Mouse (Mus musculus) lung, embryonic 16.5 days (tissue): Measurements from ENCODE around the gene Pxmp4. TPM values are rescaled to one million over a fixed set of nuclear protein-coding genes. Genes with fewer than 3 reads are reported as not detected.
A peak's percentile ranks its signal among the peaks of the same experiment; 100 is the strongest.

ENCODE experiments used
- ATAC-seq: fragments of 200-750 bp; cut with Nextera tagmentation; 2 replicates; pipeline ENCODE4 v1.8.0; 2017; ENCODE audit warnings: low read depth, mild to moderate bottlenecking, moderate library complexity
- H3K27ac ChIP-seq: fragments of 300-500 bp; sonication (generic); 2 replicates; pipeline ENCODE4 v1.5.1; 2014; ENCODE audit warnings: mild to moderate bottlenecking, control low read depth, low read length
- H3K27me3 ChIP-seq: fragments of 300-500 bp; sonication (generic); 2 replicates; pipeline ENCODE4 v1.6.1; 2014; ENCODE audit warnings: low read depth, low read length, mixed read lengths; ENCODE audit not compliant: control insufficient read depth, insufficient read depth
- H3K36me3 ChIP-seq: fragments of 300-500 bp; sonication (generic); 2 replicates; pipeline ENCODE4 v1.6.1; 2014; ENCODE audit warnings: low read length; ENCODE audit not compliant: control insufficient read depth, insufficient read depth
- H3K4me1 ChIP-seq: fragments of 300-500 bp; sonication (generic); replicated peaks from 2 replicates; pipeline ENCODE4 v1.6.1; 2014; ENCODE audit warnings: low read length, mixed read lengths; ENCODE audit not compliant: control insufficient read depth, insufficient read depth
- H3K4me2 ChIP-seq: fragments of 300-500 bp; sonication (generic); 2 replicates; pipeline ENCODE4 v1.6.1; 2014; ENCODE audit warnings: low read depth, low read length, control low read depth
- H3K4me3 ChIP-seq: fragments of 300-500 bp; sonication (generic); 2 replicates; pipeline ENCODE4 v1.5.1; 2014; ENCODE audit warnings: mild to moderate bottlenecking, low read length, control low read depth
- H3K9ac ChIP-seq: fragments of 300-500 bp; sonication (generic); 2 replicates; pipeline ENCODE4 v1.6.1; 2014; ENCODE audit warnings: low read length, control low read depth
- H3K9me3 ChIP-seq: fragments of 300-500 bp; sonication (generic); 2 replicates; pipeline ENCODE4 v1.6.1; 2016; ENCODE audit warnings: low read length; ENCODE audit not compliant: control insufficient read depth
- WGBS: fragments of 180-500 bp; shearing (Covaris S2); extraction: QIAGEN DNeasy Blood & Tissue Kit; methylation state at CpG from one replicate; pipeline ENCODE4 v1.1.7; 2014; 5-methylcytosine and 5-hydroxymethylcytosine counted together
- polyA plus RNA-seq: library from polyadenylated mRNA; unstranded; fragments of >200 nt; fragmentation: Nextera tagmentation; extraction: Ambion mirVana; gene quantifications from 2 replicates; pipeline ENCODE4 v1.2.1, GENCODE M21; 2015

The Pxmp4 gene
- polyA plus RNA-seq, 1 experiment from 2014 or later: 31.4 TPM

DNA sequence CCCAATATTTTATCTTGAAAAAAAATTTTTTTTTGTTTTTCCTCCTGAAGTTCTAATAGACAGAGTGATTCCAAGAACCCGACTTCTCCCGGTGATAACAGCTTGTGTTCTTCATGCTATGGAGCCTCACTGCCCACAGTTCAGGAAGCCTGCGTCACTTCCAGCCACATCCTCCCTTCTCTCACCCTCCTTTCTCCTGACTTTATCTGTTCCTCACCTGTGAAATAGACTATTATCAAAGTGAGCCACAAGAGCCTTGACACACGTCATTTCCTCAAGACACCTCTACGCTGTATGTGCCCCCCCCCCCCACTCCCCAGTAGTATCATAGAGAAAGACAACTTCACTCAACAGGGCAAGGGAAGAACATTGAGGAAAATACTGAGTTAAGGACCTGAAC lies 12.2 kb upstream of the Pxmp4 start:
- H3K27ac ChIP-seq: no peak overlapping the region; the same call in 1 of the 2 replicates
- no peaks in the 10 kb centered on the region for H3K36me3 ChIP-seq
- H3K9ac ChIP-seq: no peak overlapping the region
- 77% methylated on average over 5 of the region's 5 CpGs for WGBS
- H3K4me1 ChIP-seq: peaks cover 14% of the 10 kb centered on the region; the same call in 1 of the 2 replicates
- H3K9me3 ChIP-seq: no peaks in the 10 kb centered on the region
- H3K27me3 ChIP-seq: no peaks in the 10 kb centered on the region
- H3K4me2 ChIP-seq: no peak overlapping the region
- no peak for ATAC-seq
- H3K4me3 ChIP-seq: no peak overlapping the region

- H3K27me3 ChIP-seq: no peaks in the 10 kb centered on the region
- H3K4me2 ChIP-seq: peak overlapping the region; percentile 26
- 58% methylated on average over 19 of the region's 19 CpGs for WGBS
- H3K4me3 ChIP-seq: peak overlapping the region; percentile 19; the same call in 1 of the 2 replicates
- no peaks in the 10 kb centered on the region for H3K36me3 ChIP-seq
- no peak for ATAC-seq
- peaks cover 14% of the 10 kb centered on the region; the same call in 1 of the 2 replicates for H3K4me1 ChIP-seq
- peak overlapping the region; percentile 30; the same call in 1 of the 2 replicates for H3K27ac ChIP-seq
- 0 out of 2 replicates have a peak overlapping the region, but pooled peaks have one; percentile 28 for H3K9ac ChIP-seq
- no peaks in the 10 kb centered on the region for H3K9me3 ChIP-seq
Observed at GRCm38 (mm10) chr2:154614841-154615576, 11.5 kb upstream of the Pxmp4 start.

GRCm38 (mm10) chr2:154613118-154614115 lies 9.9 kb upstream of the Pxmp4 start, which contains the start of the genes Zfp341 and 4930519P11Rik:
Zfp341 (plus strand) TSS chr2:154613297.
4930519P11Rik (minus strand) TSS chr2:154613437.
- Histone ChIP-seq H3K27ac (peak within 1 kb of the TSS; percentile 98), H3K4me2 (peak within 1 kb of the TSS; percentile 58), H3K9me3 (no peaks in the 10 kb centered on the region), H3K9ac (peak within 1 kb of the TSS; percentile 88), H3K4me3 (peak within 1 kb of the TSS; percentile 66), H3K4me1 (peaks cover 14% of the 10 kb centered on the region; the same call in 1 of the 2 replicates), H3K27me3 (no peaks in the 10 kb centered on the region), H3K36me3 (no peaks in the 10 kb centered on the region)
- ATAC-seq: peak; percentile 95
- under 1% methylated on average over 88 of the region's 98 CpGs for WGBS

DNA sequence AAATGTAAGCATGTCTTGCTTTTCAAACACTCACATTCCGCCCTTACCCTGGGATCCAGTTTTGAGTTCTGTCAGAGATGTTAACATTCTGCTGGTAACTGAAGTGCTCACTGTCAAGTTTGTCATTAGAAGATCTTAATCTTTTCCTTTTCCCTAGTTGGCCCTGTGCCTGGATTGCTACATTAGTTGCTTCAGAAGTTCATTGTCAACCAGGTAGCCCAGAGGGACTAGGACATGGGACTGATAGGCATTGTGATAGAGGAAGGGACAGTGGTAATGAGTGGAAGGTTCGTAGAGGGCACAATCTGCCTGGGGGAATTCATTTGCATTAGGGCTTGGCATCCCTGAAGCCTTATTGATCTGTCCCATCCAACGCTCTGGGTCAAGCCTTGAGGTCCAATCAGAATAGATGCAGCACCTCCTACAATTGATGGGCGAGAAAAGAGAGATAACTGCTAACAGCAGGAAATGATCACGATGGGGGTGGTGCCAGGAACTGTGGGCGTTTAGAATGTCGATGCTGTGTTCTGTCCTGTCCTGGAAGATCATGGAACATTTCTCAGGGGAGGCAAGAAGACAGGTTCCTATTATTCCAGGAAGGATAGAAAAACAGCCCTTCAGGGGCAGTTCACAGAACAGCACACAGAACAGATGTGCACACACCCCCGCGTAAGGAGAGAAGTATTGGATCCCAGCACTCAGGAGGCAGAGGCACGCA lies 5.7 kb upstream of the Pxmp4 start:
- no peaks in the 10 kb centered on the region for H3K36me3 ChIP-seq
- peaks cover 7% of the 10 kb centered on the region; the same call in 1 of the 2 replicates for H3K4me1 ChIP-seq
- ATAC-seq: no peak
- no peak overlapping the region for H3K4me3 ChIP-seq
- H3K4me2 ChIP-seq: no peak overlapping the region
- no peak overlapping the region for H3K27ac ChIP-seq
- H3K9me3 ChIP-seq: no peaks in the 10 kb centered on the region
- no peaks in the 10 kb centered on the region for H3K27me3 ChIP-seq
- WGBS: 54% methylated on average over 10 of the region's 10 CpGs
- no peak overlapping the region for H3K9ac ChIP-seq

DNA sequence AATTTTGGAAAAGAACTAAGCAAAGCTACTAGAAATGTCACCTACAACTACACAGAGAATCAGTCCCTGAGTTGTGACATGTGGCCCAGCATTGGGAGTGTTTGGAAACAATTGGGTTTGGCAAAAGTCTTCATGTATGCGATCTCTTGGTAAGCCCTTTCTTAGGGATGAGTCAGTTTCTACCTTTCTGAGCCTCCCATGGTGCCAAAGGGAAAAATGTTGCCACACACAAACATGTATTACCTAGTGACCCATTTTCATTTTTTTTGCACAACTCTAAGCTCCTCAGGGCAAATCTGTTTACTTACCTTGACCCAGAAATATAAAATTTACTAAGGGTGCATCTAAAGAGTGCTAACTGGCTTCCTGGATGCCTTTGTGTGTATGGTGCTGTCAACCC lies 3.5 kb upstream of the Pxmp4 start:
- no peaks in the 10 kb centered on the region for H3K36me3 ChIP-seq
- no peak overlapping the region for H3K27ac ChIP-seq
- ATAC-seq: no peak
- no peak overlapping the region for H3K4me3 ChIP-seq
- no peak overlapping the region for H3K4me2 ChIP-seq
- no peaks in the 10 kb centered on the region for H3K9me3 ChIP-seq
- H3K9ac ChIP-seq: no peak overlapping the region
- no peaks in the 10 kb centered on the region for H3K27me3 ChIP-seq
- H3K4me1 ChIP-seq: peaks cover 6% of the 10 kb centered on the region; the same call in 1 of the 2 replicates
- WGBS: 81% methylated on average over 1 of the region's 1 CpGs

GRCm38 (mm10) chr2:154604156-154604555 lies 648 bp upstream of the Pxmp4 start:
- H3K27me3 ChIP-seq: no peaks in the 10 kb centered on the region
- H3K9ac ChIP-seq: peak overlapping the region; percentile 49
- peak overlapping the region; percentile 67 for H3K4me2 ChIP-seq
- H3K4me3 ChIP-seq: peak overlapping the region; percentile 78
- no peaks in the 10 kb centered on the region for H3K36me3 ChIP-seq
- H3K27ac ChIP-seq: peak overlapping the region; percentile 35
- H3K4me1 ChIP-seq: peaks cover 6% of the 10 kb centered on the region; the same call in 1 of the 2 replicates
- no peak for ATAC-seq
- WGBS: 24% methylated on average over 7 of the region's 7 CpGs
- H3K9me3 ChIP-seq: no peaks in the 10 kb centered on the region

DNA sequence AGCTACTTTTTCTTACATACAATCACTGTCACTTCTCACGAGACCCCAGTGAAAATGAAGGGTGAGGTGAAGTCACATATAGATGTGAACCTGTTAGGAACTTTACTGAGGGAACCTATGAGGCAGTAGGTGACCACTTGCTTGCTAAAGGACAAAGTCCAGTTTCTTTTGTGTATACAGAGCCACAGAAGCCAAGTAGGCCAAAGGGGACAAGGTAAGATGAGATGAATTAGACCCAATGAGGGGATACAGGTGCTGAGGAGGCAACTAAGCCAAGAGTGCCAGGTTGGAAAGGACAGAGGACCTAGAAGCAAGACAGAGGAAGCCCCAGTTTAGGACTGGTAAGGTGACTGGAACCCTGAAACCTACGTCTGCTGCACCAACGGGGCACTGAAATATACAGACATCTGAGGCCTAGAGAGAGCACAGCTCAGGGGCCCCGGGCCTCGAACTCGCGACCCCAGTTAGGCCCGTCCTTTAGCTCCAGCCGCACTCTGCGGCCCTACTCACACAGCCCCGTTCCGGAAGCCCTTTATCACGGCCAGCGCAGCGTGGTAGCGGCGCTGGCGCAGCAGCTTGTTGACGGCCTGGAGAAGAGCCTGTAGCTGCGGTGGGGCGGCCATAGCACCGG lies 386 bp downstream of the Pxmp4 start:
- peak overlapping the region; percentile 86 for H3K9ac ChIP-seq
- no peaks in the 10 kb centered on the region for H3K27me3 ChIP-seq
- H3K4me3 ChIP-seq: peak overlapping the region; percentile 78
- peak overlapping the region; percentile 60 for H3K27ac ChIP-seq
- peak overlapping the region; percentile 67 for H3K4me2 ChIP-seq
- ATAC-seq: no peak
- peaks cover 6% of the 10 kb centered on the region; the same call in 1 of the 2 replicates for H3K4me1 ChIP-seq
- no peaks in the 10 kb centered on the region for H3K9me3 ChIP-seq
- 11% methylated on average over 22 of the region's 22 CpGs for WGBS
- H3K36me3 ChIP-seq: no peaks in the 10 kb centered on the region

DNA sequence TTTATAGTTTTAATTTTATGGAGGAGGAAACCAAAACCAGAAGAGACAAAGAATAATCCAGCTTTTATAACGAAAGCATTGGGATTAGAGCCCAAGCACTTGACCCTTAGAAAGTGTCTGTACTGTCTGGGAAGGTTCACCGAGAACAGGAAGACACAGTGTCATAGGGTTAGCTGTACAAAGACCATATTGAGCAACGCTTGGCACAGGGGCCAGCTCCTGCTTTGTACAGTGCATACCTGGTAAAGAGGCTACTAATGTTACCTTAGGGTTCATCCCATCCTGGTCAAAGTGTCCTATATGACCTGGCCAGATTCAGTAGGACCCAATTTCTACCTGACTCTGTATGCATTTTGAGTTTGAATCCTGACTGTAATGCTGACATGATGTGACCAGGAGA lies 2.2 kb downstream of the Pxmp4 start:
- Histone ChIP-seq H3K4me3 (no peak overlapping the region), H3K9me3 (no peaks in the 10 kb centered on the region), H3K9ac (no peak overlapping the region), H3K27ac (no peak overlapping the region), H3K4me1 (peaks cover 6% of the 10 kb centered on the region; the same call in 1 of the 2 replicates), H3K27me3 (no peaks in the 10 kb centered on the region), H3K4me2 (no peak overlapping the region), H3K36me3 (no peaks in the 10 kb centered on the region)
- ATAC-seq: no peak
- 70% methylated on average over 3 of the region's 3 CpGs for WGBS
